Mouse (Mus musculus): Measurements from ENCODE around the gene Eid2.

- no peak for TF ChIP-seq CTCF (IDR thresholded peaks at IDR 0.05; ENCODE audit: control insufficient read depth, insufficient read depth, low read length)
- TF ChIP-seq POLR2A (IDR thresholded peaks at IDR 0.05; ENCODE audit: borderline replicate concordance, control insufficient read depth, low read depth, low read length): no peak
Measured at GRCm38 (mm10) chr7:28262861-28263260, 4.8 kb upstream of the Eid2 start.
